Mouse (Mus musculus) midbrain, embryonic 14.5 days (tissue): Measurements from ENCODE around the gene Itsn1. TPM values are rescaled to one million over a fixed set of nuclear protein-coding genes. Genes with fewer than 3 reads are reported as not detected.

Source experiments
- ATAC-seq: fragments of 200-750 bp; cut with Nextera tagmentation; 2 replicates; pipeline ENCODE4 v1.8.0; 2017; ENCODE audit warnings: moderate number of reproducible peaks, moderate library complexity; ENCODE audit not compliant: low FRiP score, low TSS enrichment
- DNase-seq: peaks from one replicate; pipeline ENCODE4 v3.0.0-alpha.2; 2015
- H3K27ac ChIP-seq: fragments of 300-500 bp; sonication (generic); replicated peaks from 2 replicates; pipeline ENCODE4 v1.5.1; 2014; ENCODE audit warnings: mild to moderate bottlenecking, low read depth, low read length, moderate library complexity
- H3K27me3 ChIP-seq: fragments of 300-500 bp; sonication (generic); 2 replicates; pipeline ENCODE4 v1.6.1; 2014; ENCODE audit warnings: low read length, control low read depth, mixed read lengths; ENCODE audit not compliant: control insufficient read depth, insufficient read depth
- H3K36me3 ChIP-seq: fragments of 300-500 bp; sonication (generic); 2 replicates; pipeline ENCODE4 v1.6.1; 2014; ENCODE audit warnings: low read length, control low read depth; ENCODE audit not compliant: control insufficient read depth, insufficient read depth
- H3K4me1 ChIP-seq: fragments of 300-500 bp; sonication (generic); 2 replicates; pipeline ENCODE4 v1.6.1; 2014; ENCODE audit warnings: mild to moderate bottlenecking, antibody characterized with exemption, low read length, control low read depth; ENCODE audit not compliant: control insufficient read depth, insufficient read depth
- H3K4me2 ChIP-seq: fragments of 300-500 bp; sonication (generic); 2 replicates; pipeline ENCODE4 v1.6.1; 2014; ENCODE audit warnings: mild to moderate bottlenecking, low read length, moderate library complexity
- H3K4me3 ChIP-seq: fragments of 300-500 bp; sonication (generic); replicated peaks from 2 replicates; pipeline ENCODE4 v1.5.1; 2014; ENCODE audit warnings: low read depth, low read length
- H3K9ac ChIP-seq: fragments of 300-500 bp; sonication (generic); replicated peaks from 2 replicates; pipeline ENCODE4 v1.6.1; 2014; ENCODE audit warnings: mild to moderate bottlenecking, low read length, moderate library complexity
- H3K9me3 ChIP-seq: fragments of 300-500 bp; sonication (generic); 2 replicates; pipeline ENCODE4 v1.6.1; 2016; ENCODE audit warnings: low read length, control low read depth, mixed read lengths; ENCODE audit not compliant: control insufficient read depth
- WGBS: fragments of 180-500 bp; shearing (Covaris S2); extraction: QIAGEN DNeasy Blood & Tissue Kit; methylation state at CpG from one replicate; pipeline ENCODE4 v1.1.7; 2014; 5-methylcytosine and 5-hydroxymethylcytosine counted together
- polyA plus RNA-seq: library from polyadenylated mRNA; unstranded; fragments of >200 nt; fragmentation: Nextera tagmentation; extraction: Ambion mirVana; gene quantifications from 2 replicates; pipeline ENCODE4 v1.2.1, GENCODE M21; 2014

The Itsn1 gene
- polyA plus RNA-seq, 1 experiment from 2014 or later, result 67.5 TPM

DNA sequence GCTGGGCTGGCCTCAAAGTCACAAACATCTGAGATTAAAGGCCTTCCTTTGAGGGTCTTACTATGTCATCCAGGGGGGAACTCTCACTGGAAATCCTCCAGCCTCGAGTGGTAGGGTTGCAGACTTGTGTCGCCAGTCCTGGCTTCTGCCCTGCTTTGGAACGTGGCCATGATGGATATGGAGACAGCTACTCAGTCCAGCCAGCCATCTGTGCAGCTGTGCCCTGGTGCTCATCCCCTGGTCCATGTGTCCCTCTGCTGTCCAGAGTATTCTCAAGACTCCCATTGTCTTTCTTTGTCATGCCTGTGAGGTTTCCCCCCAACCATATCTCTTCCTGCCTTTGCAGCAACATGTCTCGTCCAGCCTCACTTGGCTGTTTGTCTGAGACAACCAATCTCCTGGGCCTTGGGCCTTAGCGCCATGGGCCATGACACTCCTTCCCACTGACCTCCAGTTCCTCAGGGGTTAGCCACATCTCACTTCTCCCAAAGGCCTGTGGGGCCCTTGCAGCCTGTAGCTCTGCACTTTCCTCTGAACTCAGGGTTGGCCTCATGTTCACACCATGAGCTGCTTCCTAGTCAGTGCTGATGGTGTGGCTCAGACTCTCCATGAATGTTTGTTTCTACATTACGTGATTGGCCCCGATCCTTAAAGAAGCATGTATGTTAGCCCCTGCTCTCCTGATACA is 136.6 kb downstream of the Itsn1 start:
- no peak overlapping the region for H3K9ac ChIP-seq
- WGBS, result 88% methylated on average over 7 of the region's 7 CpGs
- no peak overlapping the region for H3K27ac ChIP-seq
- no peak overlapping the region for H3K4me2 ChIP-seq
- peaks cover 74% of the 10 kb centered on the region for H3K36me3 ChIP-seq
- ATAC-seq (no peak), DNase-seq (no peak)
- no peaks in the 10 kb centered on the region for H3K9me3 ChIP-seq
- no peaks in the 10 kb centered on the region for H3K4me1 ChIP-seq
- H3K27me3 ChIP-seq, result no peaks in the 10 kb centered on the region
- no peak overlapping the region for H3K4me3 ChIP-seq

DNA sequence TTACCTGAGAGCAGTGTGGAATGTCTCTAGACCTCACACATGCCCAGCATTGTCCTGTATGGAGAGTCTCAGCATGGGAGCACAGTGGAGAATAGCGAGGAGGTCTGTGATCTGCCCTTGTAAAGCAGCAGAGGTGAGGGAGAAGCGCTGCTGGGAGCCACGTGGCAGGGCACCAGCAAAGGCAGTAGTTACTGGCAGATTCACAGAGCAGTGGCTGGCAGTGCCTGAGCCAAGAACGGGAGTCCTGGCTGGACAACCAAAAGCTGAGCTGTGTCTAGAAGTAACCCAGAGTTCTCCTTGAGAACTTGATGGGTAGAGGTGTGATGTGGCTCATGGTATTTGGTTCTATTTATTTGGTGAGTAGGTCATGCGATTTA is 137.2 kb downstream of the Itsn1 start:
- 92% methylated on average over 5 of the region's 5 CpGs for WGBS
- Histone ChIP-seq H3K9me3 (no peaks in the 10 kb centered on the region), H3K27me3 (no peaks in the 10 kb centered on the region), H3K4me3 (no peak overlapping the region), H3K4me2 (no peak overlapping the region), H3K4me1 (no peaks in the 10 kb centered on the region), H3K27ac (no peak overlapping the region), H3K36me3 (peaks cover 77% of the 10 kb centered on the region), H3K9ac (no peak overlapping the region)
- DNase-seq, result no peak
- no peak for ATAC-seq

DNA sequence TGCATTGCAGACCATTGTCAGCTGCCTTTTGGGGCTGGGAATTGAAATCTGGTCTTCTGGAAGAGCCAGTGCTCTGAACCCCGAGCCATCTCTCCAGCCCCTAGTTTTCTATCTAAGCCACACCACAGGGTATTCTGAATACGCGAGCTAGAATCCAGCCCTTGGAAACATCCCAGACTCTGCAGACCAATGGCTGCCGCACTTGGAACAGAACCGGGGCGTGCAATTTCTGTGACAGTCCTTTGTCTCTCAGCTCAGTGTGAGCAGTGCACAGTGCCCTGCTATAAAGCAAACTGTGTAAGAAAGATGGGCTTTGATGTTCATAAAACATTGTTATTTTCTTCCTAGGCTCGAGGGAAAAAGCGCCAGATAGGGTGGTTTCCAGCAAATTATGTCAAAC is 138.6 kb downstream of the Itsn1 start:
- Histone ChIP-seq H3K27ac (0 out of 2 replicates have a peak overlapping the region, but pooled peaks have one; percentile 20), H3K9ac (no peak overlapping the region), H3K4me1 (no peaks in the 10 kb centered on the region), H3K36me3 (peaks cover 80% of the 10 kb centered on the region), H3K4me2 (no peak overlapping the region), H3K9me3 (no peaks in the 10 kb centered on the region), H3K4me3 (no peak overlapping the region), H3K27me3 (no peaks in the 10 kb centered on the region)
- no peak for ATAC-seq
- DNase-seq, result no peak
- WGBS, result 75% methylated on average over 8 of the region's 8 CpGs

DNA sequence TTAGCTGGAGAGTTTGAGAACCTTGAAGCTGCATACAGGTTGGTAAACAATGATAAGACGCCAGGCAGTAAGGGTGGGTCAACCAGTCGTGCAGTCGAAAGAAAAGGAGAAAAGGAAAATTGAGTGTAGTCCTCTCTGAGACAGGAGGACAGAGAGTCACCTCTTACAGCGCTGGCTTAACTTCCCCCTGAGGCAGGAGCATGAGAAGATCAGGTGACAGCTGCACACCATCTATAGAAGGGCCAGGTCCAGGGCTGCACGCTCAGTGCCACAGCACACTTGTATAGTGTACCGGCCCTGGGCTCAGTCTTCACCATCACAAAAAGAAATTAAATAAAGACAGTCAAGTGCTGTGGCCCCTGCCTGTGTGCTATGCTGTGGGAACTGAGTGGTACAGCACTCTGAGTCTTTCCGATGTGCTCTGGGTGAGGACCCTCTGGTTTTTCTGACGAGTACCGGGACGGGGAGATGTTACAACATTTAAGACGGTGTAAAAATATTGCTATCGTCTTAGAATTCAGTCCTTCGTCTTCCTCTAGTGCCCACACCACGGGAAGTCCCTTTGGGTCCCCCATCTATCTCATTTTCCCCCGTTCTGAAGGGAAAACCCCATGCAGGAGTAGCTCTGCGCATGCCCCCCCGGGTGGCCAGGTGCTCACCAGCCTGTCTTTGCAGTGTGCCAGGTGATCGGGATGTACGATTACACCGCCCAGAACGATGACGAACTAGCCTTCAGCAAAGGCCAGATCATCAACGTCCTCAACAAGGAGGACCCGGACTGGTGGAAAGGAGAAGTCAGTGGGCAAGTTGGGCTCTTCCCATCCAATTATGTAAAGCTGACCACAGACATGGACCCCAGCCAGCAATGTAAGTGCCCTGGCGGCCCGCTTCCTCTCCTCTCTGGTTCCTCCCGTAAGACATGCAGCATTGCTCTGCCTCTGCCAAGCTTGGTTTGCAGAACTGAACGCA is 140.1 kb downstream of the Itsn1 start:
- no peak for ATAC-seq
- Histone ChIP-seq H3K27ac (0 out of 2 replicates have a peak overlapping the region, but pooled peaks have one; percentile 32), H3K4me1 (no peaks in the 10 kb centered on the region), H3K4me2 (no peak overlapping the region), H3K36me3 (peaks cover 68% of the 10 kb centered on the region), H3K9me3 (no peaks in the 10 kb centered on the region), H3K9ac (no peak overlapping the region), H3K4me3 (no peak overlapping the region), H3K27me3 (no peaks in the 10 kb centered on the region)
- 94% methylated on average over 28 of the region's 28 CpGs for WGBS
- no peak for DNase-seq

DNA sequence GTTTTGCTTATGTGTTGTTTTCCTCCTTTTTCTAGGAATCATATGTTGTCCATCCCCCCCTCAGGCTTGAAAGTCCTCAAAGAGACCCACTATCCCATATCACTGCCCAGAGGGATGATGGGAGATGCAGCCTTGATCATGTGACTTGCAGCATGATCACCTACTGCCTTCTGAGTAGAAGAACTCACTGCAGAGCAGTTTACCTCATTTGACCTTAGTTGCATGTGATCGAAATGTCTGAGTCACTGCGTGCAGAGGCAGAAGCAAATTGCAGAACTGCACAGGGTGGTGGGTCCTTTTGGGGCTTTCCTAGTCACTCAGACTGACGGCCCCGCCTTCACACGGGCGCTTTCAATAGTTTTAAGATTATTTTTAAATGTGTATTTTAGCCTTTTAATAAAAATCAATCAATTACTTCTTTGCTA is 141.1 kb downstream of the Itsn1 start:
- WGBS, result over 99% methylated on average over 6 of the region's 6 CpGs
- Histone ChIP-seq H3K4me3 (no peak overlapping the region), H3K4me2 (no peak overlapping the region), H3K4me1 (no peaks in the 10 kb centered on the region), H3K27me3 (no peaks in the 10 kb centered on the region), H3K27ac (no peak overlapping the region), H3K9ac (no peak overlapping the region), H3K9me3 (no peaks in the 10 kb centered on the region), H3K36me3 (peaks cover 58% of the 10 kb centered on the region)
- ATAC-seq (no peak), DNase-seq (no peak)

DNA sequence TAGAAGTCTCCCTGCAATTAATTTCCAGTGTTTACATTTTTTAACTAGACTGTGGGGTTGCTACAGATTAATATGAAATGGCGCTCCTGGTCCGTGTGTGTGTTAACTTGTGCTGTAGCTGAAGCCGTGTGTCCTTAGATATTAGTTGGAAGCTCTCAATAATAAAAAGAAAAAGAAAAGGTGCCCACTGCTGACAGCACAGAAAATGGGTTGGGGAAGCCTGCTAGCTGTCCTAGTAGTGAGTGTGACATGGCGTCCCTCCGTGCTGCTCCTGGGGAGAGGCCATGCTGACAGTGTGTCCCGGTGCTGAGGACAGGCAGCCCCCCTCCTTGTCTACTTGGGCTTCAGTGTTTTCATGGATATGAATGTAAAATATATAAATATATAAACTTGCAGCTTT is 142.1 kb downstream of the Itsn1 start:
- H3K27me3 ChIP-seq, result no peaks in the 10 kb centered on the region
- H3K9ac ChIP-seq, result no peak overlapping the region
- ATAC-seq (no peak), DNase-seq (no peak)
- H3K4me1 ChIP-seq, result no peaks in the 10 kb centered on the region
- no peak overlapping the region for H3K4me2 ChIP-seq
- no peak overlapping the region for H3K27ac ChIP-seq
- no peaks in the 10 kb centered on the region for H3K9me3 ChIP-seq
- no peak overlapping the region for H3K4me3 ChIP-seq
- H3K36me3 ChIP-seq, result peaks cover 55% of the 10 kb centered on the region
- WGBS, result 97% methylated on average over 6 of the region's 6 CpGs

DNA sequence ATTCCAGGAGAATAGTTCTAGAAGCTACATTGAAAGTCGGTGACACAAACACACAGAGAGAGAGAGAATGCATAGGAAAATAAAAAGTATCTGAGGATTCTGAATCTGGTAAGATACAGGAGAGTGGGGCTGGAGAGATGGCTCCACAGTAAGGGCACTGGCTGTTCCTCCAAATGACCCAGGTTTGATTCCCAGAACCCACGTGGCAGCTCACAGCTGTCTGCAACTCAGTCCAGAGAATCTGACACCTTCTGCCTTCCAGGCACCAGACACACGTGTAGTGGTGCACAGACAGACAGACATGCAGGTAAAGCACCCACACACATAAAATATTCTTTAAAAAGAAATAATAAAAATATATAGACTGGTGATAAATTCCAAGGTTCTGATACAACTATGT is 144.6 kb downstream of the Itsn1 start:
- ATAC-seq (no peak), DNase-seq (no peak)
- no peaks in the 10 kb centered on the region for H3K9me3 ChIP-seq
- WGBS, result 91% methylated on average over 3 of the region's 3 CpGs
- H3K27ac ChIP-seq, result no peak overlapping the region
- H3K4me3 ChIP-seq, result no peak overlapping the region
- no peak overlapping the region for H3K4me2 ChIP-seq
- H3K27me3 ChIP-seq, result no peaks in the 10 kb centered on the region
- peaks cover 38% of the 10 kb centered on the region for H3K36me3 ChIP-seq
- H3K9ac ChIP-seq, result no peak overlapping the region
- H3K4me1 ChIP-seq, result no peaks in the 10 kb centered on the region

DNA sequence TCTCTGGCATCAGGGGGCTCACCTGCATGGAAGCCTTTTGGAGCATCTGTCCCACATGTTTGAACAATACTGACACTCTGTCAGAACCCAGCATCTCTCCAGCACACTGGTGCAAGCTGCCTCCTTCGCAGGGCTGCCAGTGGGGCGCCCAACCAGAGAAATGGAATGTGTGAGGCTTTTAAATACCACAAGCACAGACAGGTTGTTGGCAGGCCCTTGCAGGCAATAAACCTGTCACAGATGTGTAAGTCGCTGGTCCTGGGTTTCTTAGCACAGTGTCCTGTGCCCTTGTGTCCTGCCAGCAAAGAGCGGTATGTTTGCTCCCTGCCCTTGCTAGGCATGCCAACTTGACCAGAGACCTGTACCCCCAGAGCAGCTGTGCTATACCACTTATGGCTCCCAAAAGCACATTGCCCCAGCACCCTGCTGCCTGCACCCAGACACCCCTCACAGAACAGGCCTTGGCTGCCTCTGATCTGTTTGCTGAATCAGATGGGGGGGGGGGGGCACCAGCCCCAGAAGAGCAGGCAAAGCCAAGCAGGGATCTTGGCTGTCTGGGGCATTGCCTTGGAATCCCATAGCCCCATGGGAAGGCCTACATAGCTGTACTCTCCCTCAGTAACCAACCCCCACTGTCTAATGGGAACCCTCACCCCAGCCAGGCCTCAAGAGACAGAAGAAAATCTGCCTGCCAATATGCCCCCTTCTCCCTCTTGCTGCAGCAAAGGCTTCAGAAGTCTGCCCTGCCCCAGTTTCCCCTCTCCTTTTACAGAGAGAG is 146.7 kb downstream of the Itsn1 start:
- 77% methylated on average over 4 of the region's 4 CpGs for WGBS
- DNase-seq, result no peak
- H3K9ac ChIP-seq, result no peak overlapping the region
- H3K27ac ChIP-seq, result 0 out of 2 replicates have a peak overlapping the region, but pooled peaks have one; percentile 41
- no peaks in the 10 kb centered on the region for H3K27me3 ChIP-seq
- H3K4me3 ChIP-seq, result no peak overlapping the region
- no peak for ATAC-seq
- H3K4me2 ChIP-seq, result no peak overlapping the region
- peaks cover 27% of the 10 kb centered on the region for H3K36me3 ChIP-seq
- H3K4me1 ChIP-seq, result no peaks in the 10 kb centered on the region
- H3K9me3 ChIP-seq, result no peaks in the 10 kb centered on the region
